Mouse (Mus musculus) stomach, adult 2 months (tissue): Measurements from ENCODE around the gene Muc5ac. TPM values are rescaled to one million over a fixed set of nuclear protein-coding genes. Genes with fewer than 3 reads are reported as not detected.

ENCODE experiments used
- polyA plus RNA-seq: library from polyadenylated mRNA; depleted of rRNA; stranded (reverse); fragments of >200 nt; gene quantifications from 2 replicates; pipeline ENCODE4 v1.2.3, GENCODE M21; 2012; rRNA removed

The Muc5ac gene
- polyA plus RNA-seq, result 540 and 990 TPM in 2 replicates

GRCm38 (mm10) chr7:141788677-141789452 is at the start of gene Muc5ac:
TSS of gene Muc5ac (plus strand) at chr7:141788972.

GRCm38 (mm10) chr7:141838779-141839178 is 50.0 kb downstream of the Muc5ac start, which contains the start of gene Muc5b:
TSS of gene Muc5b (plus strand) at chr7:141839070.

Other genes starting within 250 kb of the Muc5ac start
- 20.7 and 26.4 TPM in 2 replicates for gene Chid1, start 249.1 kb upstream of the Muc5ac start, polyA plus RNA-seq
- 18.1 and 23.1 TPM in 2 replicates for gene Ap2a2, start 226.8 kb upstream of the Muc5ac start, polyA plus RNA-seq
- 239 and 241 TPM in 2 replicates for gene Muc6, start 133.7 kb upstream of the Muc5ac start, polyA plus RNA-seq
- 0.31 and 1.0 TPM in 2 replicates for gene Muc2, start 98.6 kb upstream of the Muc5ac start, polyA plus RNA-seq
- 0.21 and 0.47 TPM in 2 replicates for gene Muc5b, start 50.1 kb downstream of the Muc5ac start, polyA plus RNA-seq
- 24.7 and 27.0 TPM in 2 replicates for gene Tollip, start 129.5 kb downstream of the Muc5ac start, polyA plus RNA-seq
- 0.92 and 0.93 TPM in 2 replicates for gene Brsk2, start 160.8 kb downstream of the Muc5ac start, polyA plus RNA-seq